Mouse (Mus musculus): ENCODE measurements around the gene Pip5k1b. TPM values are rescaled to one million over a fixed set of nuclear protein-coding genes. Genes with fewer than 3 reads are reported as not detected.

The Pip5k1b gene
- polyA plus RNA-seq, 1 experiment, result 0.24 TPM

- no peak overlapping the region for H3K4me2 ChIP-seq (ENCODE audit: low read depth)
- no peak for TF ChIP-seq MYOD1 (IDR thresholded peaks at IDR 0.05; ENCODE audit: control insufficient read depth in 1 of 3, insufficient read length in 2 of 3, low read depth in 2 of 3)
- no peak for TF ChIP-seq POLR2A (IDR thresholded peaks at IDR 0.05; ENCODE audit: insufficient read length, low read depth)
- no peak for TF ChIP-seq TCF12 (IDR thresholded peaks at IDR 0.05; ENCODE audit: insufficient read depth, poor library complexity, severe bottlenecking)
- TF ChIP-seq POLR2AphosphoS2 (IDR thresholded peaks at IDR 0.05; ENCODE audit: insufficient read length, low read depth), result no peak
- no peak for TF ChIP-seq E2F4 (IDR thresholded peaks at IDR 0.05; ENCODE audit: insufficient read depth)
- no peak for TF ChIP-seq MYOG (IDR thresholded peaks at IDR 0.05; ENCODE audit: control insufficient read depth in 1 of 3, insufficient read depth in 1 of 3, insufficient read length in 2 of 3, low read depth in 2 of 3)
- no peak for TF ChIP-seq REST (IDR thresholded peaks at IDR 0.05; ENCODE audit: insufficient read depth, insufficient read length)
- no peak for TF ChIP-seq CEBPB (IDR thresholded peaks at IDR 0.05; ENCODE audit: insufficient read depth, poor library complexity, severe bottlenecking)
- TF ChIP-seq USF1 (IDR thresholded peaks at IDR 0.05; ENCODE audit: low read depth), result no peak
- TF ChIP-seq TCF3 (IDR thresholded peaks at IDR 0.05; ENCODE audit: insufficient read length, low read depth), result no peak
- TF ChIP-seq MAX (IDR thresholded peaks at IDR 0.05; ENCODE audit: low read depth), result no peak
- TF ChIP-seq SRF (IDR thresholded peaks at IDR 0.05; ENCODE audit: control insufficient read depth, insufficient read length, low read depth), result no peak
- H3ac ChIP-seq (ENCODE audit: control insufficient read depth, insufficient read length), result no peak overlapping the region
- no peak overlapping the region for H3K4me3 ChIP-seq
- H3K36me3 ChIP-seq (ENCODE audit: control insufficient read depth, insufficient read depth), result no peaks in the 10 kb centered on the region
- no peaks in the 10 kb centered on the region for H3K79me2 ChIP-seq (ENCODE audit: control insufficient read depth, insufficient read depth)
- H3K27me3 ChIP-seq (ENCODE audit: control insufficient read depth, insufficient read depth, insufficient read length), result no peaks in the 10 kb centered on the region
Observed at GRCm38 (mm10) chr19:24274281-24274680, 281.4 kb downstream of the Pip5k1b start.

DNA sequence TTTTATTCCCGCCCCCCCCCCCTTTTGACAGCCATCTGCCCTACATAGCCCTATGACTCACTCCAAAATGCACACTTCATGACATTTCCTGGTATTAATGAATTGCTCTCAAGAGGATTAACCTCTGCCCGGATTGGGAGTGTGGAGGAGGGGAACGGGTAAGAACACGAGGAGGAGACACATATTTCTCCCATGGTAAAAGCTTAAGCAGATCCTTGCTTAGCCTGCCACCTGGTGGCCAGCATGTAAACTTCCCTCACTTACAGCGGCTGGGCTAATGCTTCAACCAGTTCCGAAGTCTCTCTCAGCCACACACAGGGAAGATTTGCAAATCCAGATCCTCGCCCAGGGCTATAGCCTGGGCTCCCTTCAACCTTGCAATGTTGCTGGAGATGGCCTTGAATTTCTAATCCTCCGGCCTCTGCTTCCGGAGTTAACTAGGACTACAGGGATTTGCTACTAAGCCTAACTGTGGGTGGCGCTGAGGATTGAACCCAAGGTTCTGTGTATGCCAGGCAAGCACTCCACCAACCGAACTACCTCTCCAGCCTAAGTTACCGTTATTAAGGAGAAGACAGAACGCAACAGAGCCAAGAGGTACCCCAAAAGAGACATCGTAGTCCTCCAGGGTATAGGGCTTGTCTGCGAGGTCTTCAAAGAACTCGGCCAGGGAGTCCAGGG is 283.8 kb downstream of the Pip5k1b start:
- no peaks in the 10 kb centered on the region for H3K36me3 ChIP-seq (ENCODE audit: control insufficient read depth, insufficient read depth)
- H3ac ChIP-seq (ENCODE audit: control insufficient read depth, insufficient read length), result no peak overlapping the region
- H3K27me3 ChIP-seq (ENCODE audit: control insufficient read depth, insufficient read depth, insufficient read length), result no peaks in the 10 kb centered on the region
- H3K79me2 ChIP-seq (ENCODE audit: control insufficient read depth, insufficient read depth), result no peaks in the 10 kb centered on the region
- peak overlapping the region; percentile 3 for H3K4me2 ChIP-seq (ENCODE audit: low read depth)
- TF ChIP-seq TCF3 (IDR thresholded peaks at IDR 0.05; ENCODE audit: insufficient read length, low read depth) (no peak), MYOG (IDR thresholded peaks at IDR 0.05; ENCODE audit: control insufficient read depth in 1 of 3, insufficient read depth in 1 of 3, insufficient read length in 2 of 3, low read depth in 2 of 3) (no peak), CEBPB (IDR thresholded peaks at IDR 0.05; ENCODE audit: insufficient read depth, poor library complexity, severe bottlenecking) (no peak), E2F4 (IDR thresholded peaks at IDR 0.05; ENCODE audit: insufficient read depth) (no peak)
- H3K4me3 ChIP-seq, result no peak overlapping the region

DNA sequence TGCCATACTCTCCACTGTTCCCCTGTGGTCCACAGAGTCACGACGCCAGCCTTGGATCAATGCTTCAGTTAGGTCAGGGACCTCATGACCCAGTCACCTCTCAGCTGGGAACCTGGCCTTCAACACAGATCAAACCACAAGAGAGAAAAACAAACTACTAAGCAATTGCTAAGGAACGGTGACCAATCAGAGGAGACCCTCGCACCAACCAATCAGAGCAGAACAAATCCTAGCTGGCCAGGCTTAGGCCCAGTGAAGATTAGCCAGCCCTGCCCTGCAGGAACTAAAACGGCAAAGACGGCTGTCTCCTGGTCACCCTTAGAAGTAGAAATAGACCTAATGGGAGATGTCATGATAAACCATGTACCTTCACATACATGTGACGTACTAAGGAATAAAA is 284.3 kb downstream of the Pip5k1b start:
- Histone ChIP-seq H3K27me3 (ENCODE audit: control insufficient read depth, insufficient read depth, insufficient read length) (no peaks in the 10 kb centered on the region), H3K79me2 (ENCODE audit: control insufficient read depth, insufficient read depth) (no peaks in the 10 kb centered on the region), H3ac (ENCODE audit: control insufficient read depth, insufficient read length) (no peak overlapping the region), H3K36me3 (ENCODE audit: control insufficient read depth, insufficient read depth) (no peaks in the 10 kb centered on the region), H3K4me2 (ENCODE audit: low read depth) (peak overlapping the region; percentile 3), H3K4me3 (no peak overlapping the region)
- TF ChIP-seq TCF12 (IDR thresholded peaks at IDR 0.05; ENCODE audit: insufficient read depth, poor library complexity, severe bottlenecking) (no peak), TCF3 (IDR thresholded peaks at IDR 0.05; ENCODE audit: insufficient read length, low read depth) (no peak), MAX (IDR thresholded peaks at IDR 0.05; ENCODE audit: low read depth) (no peak), MYOG (IDR thresholded peaks at IDR 0.05; ENCODE audit: control insufficient read depth in 1 of 3, insufficient read depth in 1 of 3, insufficient read length in 2 of 3, low read depth in 2 of 3) (no peak), SRF (IDR thresholded peaks at IDR 0.05; ENCODE audit: control insufficient read depth, insufficient read length, low read depth) (no peak), E2F4 (IDR thresholded peaks at IDR 0.05; ENCODE audit: insufficient read depth) (no peak)

GRCm38 (mm10) chr19:24268531-24268930 is 287.1 kb downstream of the Pip5k1b start:
- Histone ChIP-seq H3K27me3 (ENCODE audit: control insufficient read depth, insufficient read depth, insufficient read length) (no peaks in the 10 kb centered on the region), H3K36me3 (ENCODE audit: control insufficient read depth, insufficient read depth) (no peaks in the 10 kb centered on the region), H3K79me2 (ENCODE audit: control insufficient read depth, insufficient read depth) (no peaks in the 10 kb centered on the region), H3ac (ENCODE audit: control insufficient read depth, insufficient read length) (no peak overlapping the region), H3K4me2 (ENCODE audit: low read depth) (no peak overlapping the region), H3K4me3 (no peak overlapping the region)
- TF ChIP-seq POLR2AphosphoS2 (IDR thresholded peaks at IDR 0.05; ENCODE audit: insufficient read length, low read depth) (no peak), REST (IDR thresholded peaks at IDR 0.05; ENCODE audit: insufficient read depth, insufficient read length) (no peak), E2F4 (IDR thresholded peaks at IDR 0.05; ENCODE audit: insufficient read depth) (no peak), CEBPB (IDR thresholded peaks at IDR 0.05; ENCODE audit: insufficient read depth, poor library complexity, severe bottlenecking) (no peak), USF1 (IDR thresholded peaks at IDR 0.05; ENCODE audit: low read depth) (no peak), TCF12 (IDR thresholded peaks at IDR 0.05; ENCODE audit: insufficient read depth, poor library complexity, severe bottlenecking) (no peak)

- Histone ChIP-seq H3K4me3 (no peak overlapping the region), H3K79me2 (ENCODE audit: control insufficient read depth, insufficient read depth) (no peaks in the 10 kb centered on the region), H3K4me2 (ENCODE audit: low read depth) (no peak overlapping the region), H3ac (ENCODE audit: control insufficient read depth, insufficient read length) (no peak overlapping the region), H3K27me3 (ENCODE audit: control insufficient read depth, insufficient read depth, insufficient read length) (no peaks in the 10 kb centered on the region), H3K36me3 (ENCODE audit: control insufficient read depth, insufficient read depth) (no peaks in the 10 kb centered on the region)
- TF ChIP-seq TCF12 (IDR thresholded peaks at IDR 0.05; ENCODE audit: insufficient read depth, poor library complexity, severe bottlenecking) (no peak), USF1 (IDR thresholded peaks at IDR 0.05; ENCODE audit: low read depth) (no peak), CEBPB (IDR thresholded peaks at IDR 0.05; ENCODE audit: insufficient read depth, poor library complexity, severe bottlenecking) (no peak), MAX (IDR thresholded peaks at IDR 0.05; ENCODE audit: low read depth) (no peak), REST (IDR thresholded peaks at IDR 0.05; ENCODE audit: insufficient read depth, insufficient read length) (no peak), MYOD1 (IDR thresholded peaks at IDR 0.05; ENCODE audit: control insufficient read depth in 1 of 3, insufficient read length in 2 of 3, low read depth in 2 of 3) (no peak), SRF (IDR thresholded peaks at IDR 0.05; ENCODE audit: control insufficient read depth, insufficient read length, low read depth) (no peak), POLR2A (IDR thresholded peaks at IDR 0.05; ENCODE audit: insufficient read length, low read depth) (no peak), MYOG (IDR thresholded peaks at IDR 0.05; ENCODE audit: control insufficient read depth in 1 of 3, insufficient read depth in 1 of 3, insufficient read length in 2 of 3, low read depth in 2 of 3) (no peak), POLR2AphosphoS2 (IDR thresholded peaks at IDR 0.05; ENCODE audit: insufficient read length, low read depth) (no peak), TCF3 (IDR thresholded peaks at IDR 0.05; ENCODE audit: insufficient read length, low read depth) (no peak), E2F4 (IDR thresholded peaks at IDR 0.05; ENCODE audit: insufficient read depth) (no peak)
Observed at GRCm38 (mm10) chr19:24266046-24266830, 289.4 kb downstream of the Pip5k1b start.

Data from myocyte (in vitro differentiated cells).